Comparison of ENCODE assay signal across 15 mouse cellular contexts in the genomic region with DNA sequence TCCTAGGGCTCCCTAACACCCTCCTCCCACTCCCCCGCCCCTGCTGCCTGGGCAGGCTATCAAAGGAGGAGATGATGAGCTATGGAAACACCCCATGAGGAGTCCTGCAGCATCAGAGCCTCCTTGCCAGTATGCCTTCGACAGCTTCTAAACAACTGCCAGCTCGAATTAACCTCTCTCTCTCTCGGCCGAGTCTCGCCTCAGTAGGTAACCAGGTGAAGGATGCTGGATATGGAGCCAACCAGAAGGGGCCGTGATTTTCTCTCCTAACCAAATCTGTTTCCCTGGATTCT. TPM values are rescaled to one million over a fixed set of nuclear protein-coding genes. Genes with fewer than 3 reads are reported as not detected.
DNase-seq lines count a peak whose midpoint lies in the region; ATAC-seq and TF ChIP-seq lines count a peak whose summit lies in the region.
"Had no signal": no experiment of that assay in that cellular context is flagged by ENCODE, and none has a peak within 500 bp of the region (broad histone marks: within the 10 kb centered on the region; RNA-seq: fewer than 3 reads in every experiment).

No protein-coding gene starts in this region.

- H3K27me3 ChIP-seq in hindbrain, embryonic 10.5 days (ENCODE audit: insufficient read depth, poor library complexity, severe bottlenecking), result peaks cover 30% of the 10 kb centered on the region
- H3K27me3 ChIP-seq in midbrain, embryonic 14.5 days (ENCODE audit: control insufficient read depth, insufficient read depth, low read length), result no peaks in the 10 kb centered on the region
- H3K27me3 ChIP-seq: embryonic facial prominence, embryonic 15.5 days; limb, embryonic 15.5 days had no signal

- intact Hi-C loops in gastrocnemius, adult 2 months (cut with DNase I), result no loop called here

- peak; percentile 59 to 67 for DNase-seq in cerebellum, postnatal 10 days
- no peak for DNase-seq in cerebellum, adult 18-20 months
- DNase-seq in lung, postnatal 10 days, result peak; percentile 54
- no peak for DNase-seq in lung, postnatal 36 days
- no peak for DNase-seq in hindbrain, embryonic 10.5 days (ENCODE audit: low spot score)
- peak; percentile 73 for DNase-seq in midbrain, embryonic 14.5 days
- no peak for DNase-seq in gastrocnemius, postnatal 10 days
- no peak for DNase-seq in gastrocnemius, adult 2 months
- DNase-seq: adrenal gland, postnatal 10 days; cerebellum, adult 2 months; kidney, adult 11 months had no signal

- no peak overlapping the region for H3K4me2 ChIP-seq in midbrain, embryonic 14.5 days (ENCODE audit: low read length)
- H3K4me2 ChIP-seq: embryonic facial prominence, embryonic 15.5 days; limb, embryonic 15.5 days had no signal

- ATAC-seq in midbrain, embryonic 14.5 days (ENCODE audit: low FRiP score, low TSS enrichment), result peak; percentile 53; the same call in 1 of the 2 replicates

- H3K9ac ChIP-seq in midbrain, embryonic 14.5 days (replicated peaks; ENCODE audit: low read length), result no peak overlapping the region
- H3K9ac ChIP-seq: embryonic facial prominence, embryonic 15.5 days; limb, embryonic 15.5 days had no signal

- H3K9me3 ChIP-seq in hindbrain, embryonic 10.5 days, result no peaks in the 10 kb centered on the region
- H3K9me3 ChIP-seq in midbrain, embryonic 14.5 days (ENCODE audit: control insufficient read depth, low read length), result no peaks in the 10 kb centered on the region
- H3K9me3 ChIP-seq: embryonic facial prominence, embryonic 15.5 days; limb, embryonic 15.5 days had no signal

- 34% methylated on average over 7 of the region's 7 CpGs for WGBS in hindbrain, embryonic 10.5 days
- WGBS in midbrain, embryonic 14.5 days, result 20% methylated on average over 7 of the region's 7 CpGs

- TF ChIP-seq CTCF in gastrocnemius, adult 2 months (IDR thresholded peaks at IDR 0.05), result no peak

- no peaks in the 10 kb centered on the region for H3K36me3 ChIP-seq in hindbrain, embryonic 10.5 days
- H3K36me3 ChIP-seq in midbrain, embryonic 14.5 days (ENCODE audit: control insufficient read depth, insufficient read depth, low read length), result no peaks in the 10 kb centered on the region
- H3K36me3 ChIP-seq: embryonic facial prominence, embryonic 15.5 days; limb, embryonic 15.5 days had no signal

- no peak overlapping the region for H3K4me3 ChIP-seq in hindbrain, embryonic 10.5 days
- H3K4me3 ChIP-seq in midbrain, embryonic 14.5 days (replicated peaks; ENCODE audit: low read depth, low read length), result no peak overlapping the region
- H3K4me3 ChIP-seq in gastrocnemius, adult 2 months, result no peak overlapping the region
- H3K4me3 ChIP-seq: embryonic facial prominence, embryonic 15.5 days; left cerebral cortex, adult 2 months; limb, embryonic 15.5 days; myocyte had no signal

- H3K27ac ChIP-seq in hindbrain, embryonic 10.5 days, result peak overlapping the region; percentile 24
- peak overlapping the region; percentile 54 for H3K27ac ChIP-seq in midbrain, embryonic 14.5 days (replicated peaks; ENCODE audit: low read depth, low read length)
- H3K27ac ChIP-seq in gastrocnemius, adult 2 months, result no peak overlapping the region
- H3K27ac ChIP-seq: embryonic facial prominence, embryonic 15.5 days; left cerebral cortex, adult 2 months; limb, embryonic 15.5 days had no signal

- H3K4me1 ChIP-seq in hindbrain, embryonic 10.5 days (replicated peaks), result peaks cover 43% of the 10 kb centered on the region
- peaks cover 38% of the 10 kb centered on the region for H3K4me1 ChIP-seq in midbrain, embryonic 14.5 days (ENCODE audit: control insufficient read depth, insufficient read depth, low read length)

RNA-seq across cellular contexts. Expression of a gene that starts 13.9 kb away (rescaled TPM):
- polyA plus RNA-seq in hindbrain, embryonic 10.5 days (2016; fragmentation: Nextera tagmentation; extraction: Ambion mirVana), result 0.60 and 0.96 TPM in 2 replicates
- polyA plus RNA-seq in midbrain, embryonic 14.5 days (2014; fragmentation: Nextera tagmentation; extraction: Ambion mirVana), result 0.26 and 0.30 TPM in 2 replicates
- under 1 TPM; 0.47 to 0.49 TPM for total RNA-seq in gastrocnemius, postnatal 10 days (2021)
- under 1 TPM in 1 of 2 experiments, not detected in 1; 0.10 TPM for total RNA-seq in gastrocnemius, adult 2 months (2021)
- polyA plus RNA-seq: myocyte had no signal

RNA-seq across cellular contexts. Expression of a gene that starts 25.6 kb away (rescaled TPM):
- 42.7 and 43.3 TPM in 2 replicates for polyA plus RNA-seq in hindbrain, embryonic 10.5 days (2016; fragmentation: Nextera tagmentation; extraction: Ambion mirVana)
- polyA plus RNA-seq in midbrain, embryonic 14.5 days (2014; fragmentation: Nextera tagmentation; extraction: Ambion mirVana), result 23.4 and 27.3 TPM in 2 replicates
- total RNA-seq in gastrocnemius, postnatal 10 days (2021), result 10 to 100 TPM; 51.5 to 68.8 TPM
- total RNA-seq in gastrocnemius, adult 2 months (2021), result 10 to 100 TPM; 48.5 to 55.6 TPM

Comparison
In these comparisons a context has a peak if more than half of its experiments do, and no peak if none do; other contexts are left out.
1. DNase-seq: peak in cerebellum, postnatal 10 days (2 of 2), lung, postnatal 10 days (single experiment) and midbrain, embryonic 14.5 days (single experiment); none in cerebellum, adult 18-20 months (0 of 2), lung, postnatal 36 days (single experiment), hindbrain, embryonic 10.5 days (single experiment), gastrocnemius, postnatal 10 days (single experiment) and gastrocnemius, adult 2 months (single experiment).